In genomic region chr7:101653681-101654209, GRCm38 (mm10) we compare ENCODE assay signal across 7 mouse cellular contexts. TPM values are rescaled to one million over a fixed set of nuclear protein-coding genes. Genes with fewer than 3 reads are reported as not detected.
DNase-seq lines count a peak whose midpoint lies in the region; ATAC-seq and TF ChIP-seq lines count a peak whose summit lies in the region.

No protein-coding gene starts in this region.

- WGBS in heart, embryonic 15.5 days, result 41% methylated on average over 10 of the region's 10 CpGs
- WGBS in midbrain, postnatal 0 days, result 30% methylated on average over 10 of the region's 10 CpGs
- WGBS in thymus, adult 2 months, result 20% methylated on average over 10 of the region's 10 CpGs

- no peak for TF ChIP-seq POLR2A in thymus, adult 2 months (IDR thresholded peaks at IDR 0.05; ENCODE audit: control insufficient read depth, extremely low read depth, insufficient read depth, low read length, poor library complexity)

- H3K27ac ChIP-seq in heart, embryonic 15.5 days, result no peak overlapping the region
- H3K27ac ChIP-seq in midbrain, postnatal 0 days (ENCODE audit: low read depth, low read length), result no peak overlapping the region
- no peak overlapping the region for H3K27ac ChIP-seq in thymus, adult 2 months (ENCODE audit: control insufficient read depth, insufficient read depth, low read length)

- no peaks in the 10 kb centered on the region for H3K9me3 ChIP-seq in heart, embryonic 15.5 days (replicated peaks)
- no peaks in the 10 kb centered on the region for H3K9me3 ChIP-seq in midbrain, postnatal 0 days (ENCODE audit: low read length)

- H3K4me3 ChIP-seq in heart, embryonic 15.5 days, result no peak overlapping the region
- 0 out of 2 replicates have a peak overlapping the region, but pooled peaks have one; percentile 14 for H3K4me3 ChIP-seq in midbrain, postnatal 0 days (ENCODE audit: low read depth, low read length)
- H3K4me3 ChIP-seq in thymus, adult 2 months (ENCODE audit: control insufficient read depth, insufficient read depth, low read length), result no peak overlapping the region

- H3K9ac ChIP-seq in heart, embryonic 15.5 days, result no peak overlapping the region
- no peak overlapping the region for H3K9ac ChIP-seq in midbrain, postnatal 0 days (replicated peaks; ENCODE audit: low read length, poor library complexity, severe bottlenecking)

- no peaks in the 10 kb centered on the region for H3K4me1 ChIP-seq in heart, embryonic 15.5 days (replicated peaks)
- no peaks in the 10 kb centered on the region for H3K4me1 ChIP-seq in midbrain, postnatal 0 days (ENCODE audit: insufficient read depth, low read length)
- H3K4me1 ChIP-seq in thymus, adult 2 months (replicated peaks; ENCODE audit: control insufficient read depth, insufficient read depth, low read length), result no peaks in the 10 kb centered on the region; the same call in 1 of the 2 replicates

- H3K36me3 ChIP-seq in heart, embryonic 15.5 days, result no peaks in the 10 kb centered on the region
- no peaks in the 10 kb centered on the region for H3K36me3 ChIP-seq in midbrain, postnatal 0 days (ENCODE audit: insufficient read depth, low read length)
- no peaks in the 10 kb centered on the region for H3K36me3 ChIP-seq in thymus, adult 2 months (ENCODE audit: control insufficient read depth, insufficient read depth, low read length)

- peak; percentile 91 for TF ChIP-seq CTCF in midbrain, postnatal 0 days (IDR thresholded peaks at IDR 0.05)
- no peak for TF ChIP-seq CTCF in thymus, adult 2 months (IDR thresholded peaks at IDR 0.05; ENCODE audit: borderline replicate concordance, control insufficient read depth, extremely low read depth, insufficient read depth, low read length, poor library complexity)

- peak overlapping the region; percentile 39; the same call in 1 of the 2 replicates for H3K4me2 ChIP-seq in heart, embryonic 15.5 days
- H3K4me2 ChIP-seq in midbrain, postnatal 0 days (ENCODE audit: low read depth, low read length, poor library complexity, severe bottlenecking), result peak overlapping the region; percentile 36

- no peaks in the 10 kb centered on the region for H3K27me3 ChIP-seq in heart, embryonic 15.5 days
- no peaks in the 10 kb centered on the region for H3K27me3 ChIP-seq in midbrain, postnatal 0 days (ENCODE audit: insufficient read depth, low read length)
- H3K27me3 ChIP-seq in thymus, adult 2 months (ENCODE audit: control insufficient read depth, insufficient read depth, low read length), result no peaks in the 10 kb centered on the region

- no peak for ATAC-seq in heart, embryonic 15.5 days (replicated peaks; ENCODE audit: insufficient number of reproducible peaks, insufficient read depth, low FRiP score, low read depth)
- ATAC-seq in midbrain, postnatal 0 days (ENCODE audit: low FRiP score), result peak; percentile 70

- peak; percentile 89 for DNase-seq in 416B (ENCODE audit: low read depth)
- peak; percentile 67 for DNase-seq in CD4-positive helper T cell, adult 2 months (ENCODE audit: low read depth, low spot score)
- DNase-seq in cerebellum, adult 9-10 months, result peak; percentile 93
- DNase-seq in left cerebral cortex, adult 11 months (ENCODE audit: low spot score), result peak; percentile 84
- peak; percentile 78 for DNase-seq in midbrain, postnatal 0 days (ENCODE audit: low spot score)
- DNase-seq in thymus, adult 2 months, result no peak

RNA-seq across cellular contexts. Expression of gene Clpb, which starts 9.7 kb away (rescaled TPM):
- 43.8 and 54.9 TPM in 2 replicates for polyA plus RNA-seq in heart, embryonic 15.5 days (2015; fragmentation: Nextera tagmentation; extraction: Ambion mirVana)
- total RNA-seq in midbrain, postnatal 0 days (2014; rRNA removed), result 39.7 and 53.1 TPM in 2 replicates
- polyA plus RNA-seq in midbrain, postnatal 0 days (2015; fragmentation: Nextera tagmentation; extraction: Ambion mirVana), result 33.4 and 43.3 TPM in 2 replicates
- polyA plus RNA-seq in thymus, adult 2 months (2012; rRNA removed), result 16.8 and 25.8 TPM in 2 replicates
